Mouse (Mus musculus): ENCODE measurements around the gene Eml5.

The Eml5 gene

GRCm38 (mm10) chr12:98900881-98901801 lies at the start of gene Eml5:
Gene Eml5, minus strand, starts transcription at chr12:98901484.
- in situ Hi-C loops (cut with MboI, MseI), result no loop called here

DNA sequence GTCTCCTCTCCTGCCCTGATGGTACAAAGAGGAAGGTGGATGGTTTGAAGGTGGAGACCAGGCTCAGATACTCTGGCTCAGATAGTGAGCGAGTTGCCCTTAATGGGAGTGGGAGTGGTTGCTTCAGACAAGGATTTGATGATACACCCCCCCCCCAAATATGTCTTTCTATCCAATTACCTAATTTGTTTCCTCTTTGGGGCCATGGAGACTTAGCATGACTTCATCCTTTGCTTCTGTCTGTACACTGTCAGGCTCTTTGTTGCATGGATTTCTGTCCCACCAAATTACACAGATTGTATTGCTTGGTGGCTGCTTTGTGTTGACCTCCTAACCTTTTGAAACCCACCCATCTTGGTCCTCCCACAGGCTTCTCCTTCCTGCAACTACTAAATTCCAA lies 31.6 kb upstream of the Eml5 start:
- in situ Hi-C loops (cut with MboI, MseI), result no loop called here

DNA sequence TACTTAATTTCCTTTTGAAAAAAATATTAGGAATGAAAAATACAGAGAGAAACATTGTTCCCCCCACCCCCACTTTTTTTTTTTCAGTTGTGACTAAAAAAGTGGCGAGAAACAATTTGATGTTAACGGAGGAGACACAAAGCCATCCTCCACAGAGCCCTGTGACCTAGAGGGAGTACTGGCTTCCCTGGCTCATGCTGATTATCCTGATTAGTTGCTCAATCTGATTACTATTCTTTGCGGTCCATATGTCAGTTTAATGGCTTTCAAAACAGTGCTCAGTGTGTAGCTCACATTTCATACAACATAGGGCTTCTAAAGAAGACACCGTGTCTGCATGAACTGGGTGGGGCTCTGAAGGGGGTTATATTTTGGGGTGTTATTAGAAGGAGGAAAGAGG lies 31.2 kb upstream of the Eml5 start:
- in situ Hi-C loops (cut with MboI, MseI), result no loop called here

DNA sequence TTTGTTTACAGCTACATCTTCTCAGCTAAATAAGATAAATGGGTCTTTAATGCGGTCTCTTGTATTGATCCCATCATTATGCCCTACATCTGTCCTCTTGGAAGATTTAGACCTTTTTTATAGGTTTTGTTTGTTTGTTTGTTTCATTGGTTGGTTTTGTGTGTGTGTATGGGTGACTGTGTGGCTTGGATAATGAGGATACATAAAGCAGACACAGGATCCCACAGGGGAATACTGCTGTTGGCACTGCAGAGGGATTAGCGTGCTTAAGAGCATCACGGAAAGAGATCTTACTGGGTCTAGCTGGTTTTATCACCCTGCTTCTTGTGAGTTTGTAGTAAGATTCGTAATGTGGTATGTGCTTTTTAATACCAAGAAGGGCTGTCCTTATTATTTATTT lies 29.9 kb upstream of the Eml5 start:
- in situ Hi-C loops (cut with MboI, MseI), result no loop called here

GRCm38 (mm10) chr12:98920194-98920991 lies 19.1 kb upstream of the Eml5 start, which contains the start of gene Ttc8:
Gene Ttc8, plus strand, starts transcription at chr12:98920574.
- in situ Hi-C loops (cut with MboI, MseI), result no loop called here

GRCm38 (mm10) chr12:98910096-98910495 lies 8.8 kb upstream of the Eml5 start:
- in situ Hi-C loops (cut with MboI, MseI), result no loop called here

DNA sequence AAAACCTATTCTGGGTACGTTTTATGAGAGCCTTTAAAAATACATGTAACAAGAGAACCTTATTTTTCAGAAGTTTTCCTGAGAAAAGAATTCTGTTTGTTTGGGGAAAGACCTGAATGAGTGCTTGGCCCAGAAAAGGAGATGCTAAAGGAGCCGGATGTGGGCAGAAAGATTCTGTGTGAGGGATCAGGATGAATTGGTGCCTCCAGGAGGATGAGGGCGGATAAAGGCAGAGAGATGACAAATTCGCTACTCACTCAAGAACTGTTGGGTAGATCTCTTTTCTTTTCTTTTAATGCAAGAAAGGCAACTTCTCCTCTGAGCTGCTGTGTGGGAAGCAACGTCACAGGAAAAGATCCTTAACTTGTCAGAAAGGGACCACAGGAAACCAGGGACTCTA lies 4.2 kb upstream of the Eml5 start:
- in situ Hi-C loops (cut with MboI, MseI), result no loop called here

- in situ Hi-C loops (cut with MboI, MseI), result no loop called here
These were observed 873 bp downstream of the Eml5 start for GRCm38 (mm10) chr12:98900341-98900880.

DNA sequence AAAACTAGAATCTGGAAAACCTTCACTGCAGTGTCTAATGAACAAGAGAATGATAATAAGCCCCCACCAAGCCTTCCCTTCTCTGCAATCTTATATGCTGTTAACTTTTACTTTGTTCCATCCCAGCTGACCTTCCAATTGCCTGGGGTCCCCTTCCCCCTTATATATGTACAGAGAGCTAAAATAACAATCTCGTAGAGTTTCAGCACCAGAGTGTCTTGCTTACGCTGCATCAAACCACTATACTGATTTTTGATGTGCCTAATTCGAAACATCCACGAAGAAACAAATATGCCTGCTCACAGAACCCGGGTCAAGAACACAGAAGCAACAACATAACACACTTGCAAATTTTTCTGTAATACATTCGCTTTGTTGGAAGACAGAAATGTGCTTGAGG lies 1.6 kb downstream of the Eml5 start:
- in situ Hi-C loops (cut with MboI, MseI), result no loop called here

DNA sequence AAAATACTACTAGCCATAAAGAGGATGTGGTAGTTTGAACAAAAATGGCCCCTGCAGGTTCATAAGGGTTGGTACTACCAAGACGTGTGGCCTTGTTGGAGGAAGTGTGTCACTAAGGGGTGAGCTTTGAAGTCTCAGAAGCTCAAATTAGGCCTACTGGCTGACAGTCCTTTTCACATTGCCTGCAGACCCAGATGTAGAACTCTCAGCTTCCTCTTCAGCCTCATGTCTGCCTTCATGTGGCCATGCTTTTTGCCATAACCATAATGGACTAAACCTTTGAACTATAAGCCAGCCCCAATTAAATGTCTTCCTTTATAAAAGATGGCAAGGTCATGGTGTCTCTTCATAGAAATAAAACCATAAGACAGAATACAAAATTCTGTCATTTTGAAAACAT lies 4.5 kb downstream of the Eml5 start:
- in situ Hi-C loops (cut with MboI, MseI), result no loop called here

DNA sequence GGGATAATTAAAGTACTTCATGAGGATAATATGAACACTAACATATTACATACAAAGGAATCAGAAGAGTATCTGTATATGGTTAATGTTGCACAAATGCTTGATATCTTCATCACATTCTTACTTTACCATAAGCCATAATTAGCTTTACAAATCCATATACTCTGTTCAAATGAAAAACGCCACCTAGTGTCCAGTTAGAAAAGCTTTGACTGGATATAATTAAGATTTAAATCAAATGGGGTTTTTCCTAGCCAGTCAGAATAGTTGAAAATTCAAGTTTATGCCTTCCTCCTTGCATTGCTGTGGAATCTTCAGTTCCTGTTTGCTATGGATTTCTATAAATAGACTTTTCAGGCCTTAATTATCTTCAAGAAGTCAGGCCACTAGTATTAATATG lies 16.8 kb downstream of the Eml5 start:
- in situ Hi-C loops (cut with MboI, MseI), result no loop called here

DNA sequence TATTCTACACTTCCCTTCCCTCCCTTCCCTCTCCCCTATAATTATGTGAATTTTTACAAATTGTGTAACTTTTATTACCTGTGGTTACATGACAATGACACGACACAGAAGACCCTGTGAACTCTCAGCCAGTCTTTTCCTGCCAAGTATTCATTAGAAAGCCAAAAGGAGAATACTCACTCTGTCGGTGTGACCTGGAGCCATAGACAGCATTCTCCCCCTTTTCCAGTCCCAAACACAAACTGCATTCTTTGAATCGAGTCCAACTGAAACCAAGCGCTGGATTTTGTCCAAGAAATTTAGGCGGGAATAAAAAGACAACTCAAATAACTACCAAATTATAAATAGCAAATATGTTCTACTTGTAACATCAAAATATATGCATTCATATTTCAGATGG lies 19.5 kb downstream of the Eml5 start:
- in situ Hi-C loops (cut with MboI, MseI), result no loop called here

DNA sequence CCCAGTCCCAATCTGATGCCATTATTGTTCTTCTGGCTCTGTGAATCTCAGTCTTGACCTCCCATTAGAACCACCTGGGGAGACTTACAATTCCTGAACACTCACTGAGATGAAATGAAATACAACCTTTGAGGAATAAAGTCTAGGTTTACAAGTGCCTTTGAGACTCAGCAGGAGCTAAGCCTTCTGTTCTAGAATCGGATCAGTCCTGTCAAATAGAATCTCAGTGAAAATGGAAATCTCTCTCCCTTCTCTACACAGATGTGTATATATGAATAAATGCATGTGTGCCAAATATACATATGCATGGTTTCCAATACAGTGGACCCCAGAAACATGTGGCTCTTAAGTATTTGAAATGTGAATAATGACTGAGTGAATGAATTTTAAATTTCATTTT lies 22.6 kb downstream of the Eml5 start:
- in situ Hi-C loops (cut with MboI, MseI), result no loop called here

- in situ Hi-C loops (cut with MboI, MseI), result no loop called here
These were observed 26.1 kb downstream of the Eml5 start for GRCm38 (mm10) chr12:98875216-98875615.

- in situ Hi-C loops (cut with MboI, MseI), result no loop called here
These were observed 28.4 kb downstream of the Eml5 start for GRCm38 (mm10) chr12:98872836-98873235.

- in situ Hi-C loops (cut with MboI, MseI), result no loop called here
These were observed 37.8 kb downstream of the Eml5 start for GRCm38 (mm10) chr12:98863436-98863835.

DNA sequence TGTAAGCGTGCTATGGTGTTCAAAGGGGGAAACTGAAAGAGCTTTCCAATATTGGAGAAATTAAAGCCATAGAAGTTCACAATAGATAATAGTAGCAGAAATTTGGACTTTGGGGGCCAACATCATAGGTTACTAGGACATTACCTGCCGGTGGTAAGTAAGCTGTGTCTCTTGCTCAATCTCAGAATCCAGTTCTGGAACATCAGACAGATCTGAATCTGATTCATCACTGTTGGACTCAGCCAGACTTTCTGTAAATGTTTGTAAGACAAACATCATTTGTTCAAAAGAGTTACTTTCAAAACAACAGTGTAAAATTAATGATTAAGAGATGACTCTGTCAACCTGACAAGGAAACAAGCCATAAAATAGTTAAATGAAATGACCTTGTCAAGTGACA lies 41.0 kb downstream of the Eml5 start:
- in situ Hi-C loops (cut with MboI, MseI), result no loop called here

GRCm38 (mm10) chr12:98850767-98851166 lies 50.5 kb downstream of the Eml5 start:
- in situ Hi-C loops (cut with MboI, MseI), result no loop called here

DNA sequence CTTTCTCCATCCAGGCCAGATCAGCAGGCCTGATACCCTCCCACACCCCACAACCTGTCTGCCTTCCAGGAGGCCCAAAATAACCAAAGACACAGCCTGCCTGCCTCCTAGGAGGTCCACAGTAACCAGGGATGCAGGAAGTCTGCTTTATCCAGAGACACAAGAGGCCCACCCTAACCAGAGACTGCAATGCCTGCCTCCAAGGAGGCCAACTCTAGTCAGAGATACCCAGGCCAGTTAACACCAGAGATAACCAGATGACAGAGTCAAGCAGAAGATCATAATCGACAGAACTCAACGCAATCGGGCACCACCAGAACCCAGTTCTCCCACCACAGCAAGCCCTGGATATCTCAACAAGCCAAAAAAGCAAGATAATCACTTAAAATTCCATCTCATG lies 56.5 kb downstream of the Eml5 start:
- in situ Hi-C loops (cut with MboI, MseI), result no loop called here

DNA sequence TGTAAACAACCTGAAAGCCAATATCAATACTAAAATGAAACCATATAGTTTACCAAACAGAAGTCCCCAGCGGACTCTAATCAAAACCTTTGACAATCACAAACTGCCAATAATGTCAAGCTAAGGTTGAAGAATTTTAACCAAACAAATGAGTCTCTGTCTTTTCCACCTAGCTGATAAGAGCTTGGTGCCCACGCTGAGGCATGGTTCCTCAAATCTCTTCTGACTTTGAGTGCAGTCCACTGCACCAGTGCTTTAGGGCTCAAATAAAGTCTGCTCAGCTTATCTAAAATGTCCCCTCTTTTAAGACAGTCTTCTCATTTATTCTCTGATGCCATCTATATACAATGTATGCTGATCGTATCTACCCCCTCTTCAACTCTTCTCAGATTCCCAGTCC lies 61.1 kb downstream of the Eml5 start:
- in situ Hi-C loops (cut with MboI, MseI), result no loop called here

- in situ Hi-C loops (cut with MboI, MseI), result no loop called here
These were observed 63.3 kb downstream of the Eml5 start for GRCm38 (mm10) chr12:98837940-98838339.

DNA sequence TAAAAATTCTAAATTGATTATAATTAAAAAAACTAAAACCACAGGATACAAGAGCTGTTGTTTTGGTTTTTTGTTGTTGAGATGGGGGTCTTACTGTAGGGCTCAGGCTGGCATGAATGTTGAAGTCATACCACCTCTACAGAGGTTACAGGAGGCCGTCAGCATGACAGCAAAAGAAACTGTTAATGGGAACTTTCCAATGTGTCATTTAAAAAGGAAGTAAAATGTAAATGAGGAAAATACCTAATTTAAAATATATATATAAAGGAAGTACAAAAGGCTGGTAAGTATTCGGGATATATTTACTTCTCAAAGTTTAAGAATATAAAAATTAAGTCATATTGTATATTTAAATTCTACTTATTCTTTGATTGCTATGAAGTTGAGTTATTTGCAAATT lies 65.8 kb downstream of the Eml5 start:
- in situ Hi-C loops (cut with MboI, MseI), result no loop called here
